Comparison of ENCODE assay signal across 21 mouse cellular contexts in genomic region chr6:135501791-135502190, GRCm38 (mm10).
DNase-seq lines count a peak whose midpoint lies in the region; ATAC-seq and TF ChIP-seq lines count a peak whose summit lies in the region.
"Had no signal": no experiment of that assay in that cellular context is flagged by ENCODE, and none has a peak within 500 bp of the region (broad histone marks: within the 10 kb centered on the region; RNA-seq: fewer than 3 reads in every experiment).

No protein-coding gene starts in this region.

- no peaks in the 10 kb centered on the region for H3K4me1 ChIP-seq in heart, embryonic 12.5 days (replicated peaks)

- no peak overlapping the region for H3K4me2 ChIP-seq in heart, embryonic 12.5 days

- ATAC-seq in heart, embryonic 12.5 days (ENCODE audit: insufficient number of reproducible peaks, low FRiP score) = no peak
- ATAC-seq: activated CD4-positive, CD25-positive, alpha-beta regulatory T cell, adult 4 months; CD4-positive, CD25-positive, alpha-beta regulatory T cell, adult 4 months; Patski had no signal

- H3K36me3 ChIP-seq in heart, embryonic 12.5 days = no peaks in the 10 kb centered on the region
- H3K36me3 ChIP-seq: G1E had no signal

- TF ChIP-seq CTCF in layer of hippocampus, adult 2 months (conservative IDR thresholded peaks at IDR 0.05) = no peak

- no peak overlapping the region for H3K4me3 ChIP-seq in heart, embryonic 12.5 days
- H3K4me3 ChIP-seq in layer of hippocampus, adult 2 months = no peak overlapping the region

- DNase-seq in heart, adult 11 months = peak; percentile 67
- DNase-seq in layer of hippocampus, adult 2 months (ENCODE audit: low spot score in 2 of 2) = no peak
- no peak for DNase-seq in layer of hippocampus, adult 9-11 months
- peak; percentile 66 for DNase-seq in Muller cell, postnatal 12 days (ENCODE audit: inconsistent ontology term)
- no peak for DNase-seq in frontal cortex, postnatal 25 days (ENCODE audit: low spot score in 2 of 2)
- DNase-seq: adrenal gland, adult 2 months; adrenal gland, adult 8-10 months; adrenal gland, postnatal 10 days; adrenal gland, postnatal 14 days; adrenal gland, postnatal 25 days; adrenal gland, postnatal 36 days; B cell, adult 2 months; cerebellum, adult 11 months; cerebellum, adult 11-12 months; cerebellum, adult 18-20 months; cerebellum, adult 2 months had no signal

- H3K27ac ChIP-seq in heart, embryonic 12.5 days (ENCODE audit: poor library complexity, severe bottlenecking) = no peak overlapping the region
- H3K27ac ChIP-seq in layer of hippocampus, adult 2 months = 0 out of 2 replicates have a peak overlapping the region, but pooled peaks have one; percentile 58

- H3K9me3 ChIP-seq in heart, embryonic 12.5 days (replicated peaks) = no peaks in the 10 kb centered on the region

- 82% methylated on average over 6 of the region's 6 CpGs for WGBS in heart, embryonic 12.5 days

- no peak overlapping the region for H3K9ac ChIP-seq in heart, embryonic 12.5 days

- H3K27me3 ChIP-seq in heart, embryonic 12.5 days (replicated peaks) = no peaks in the 10 kb centered on the region
- H3K27me3 ChIP-seq: Patski had no signal

Comparison
In these comparisons a context has a peak if more than half of its experiments do, and no peak if none do; other contexts are left out.
1. DNase-seq: peak in heart, adult 11 months (single experiment) and Muller cell, postnatal 12 days (single experiment); none in layer of hippocampus, adult 2 months (0 of 2), layer of hippocampus, adult 9-11 months (single experiment) and frontal cortex, postnatal 25 days (0 of 2).